Mouse (Mus musculus) hindbrain, embryonic 12.5 days (tissue): ENCODE measurements around the gene Helz. TPM values are rescaled to one million over a fixed set of nuclear protein-coding genes. Genes with fewer than 3 reads are reported as not detected.
A peak's percentile ranks its signal among the peaks of the same experiment; 100 is the strongest.

Experiments used
- ATAC-seq: fragments of 200-750 bp; cut with Nextera tagmentation; 2 replicates; pipeline ENCODE4 v1.8.0; 2017; ENCODE audit warnings: moderate TSS enrichment; ENCODE audit not compliant: low FRiP score
- H3K27ac ChIP-seq: fragments of 300-500 bp; sonication (generic); 2 replicates; pipeline ENCODE4 v1.5.1; 2016; ENCODE audit warnings: mild to moderate bottlenecking
- H3K27me3 ChIP-seq: fragments of 300-500 bp; sonication (generic); 2 replicates; pipeline ENCODE4 v1.6.1; 2016; ENCODE audit warnings: mild to moderate bottlenecking
- H3K36me3 ChIP-seq: fragments of 300-500 bp; sonication (generic); 2 replicates; pipeline ENCODE4 v1.6.1; 2016; ENCODE audit warnings: mild to moderate bottlenecking
- H3K4me1 ChIP-seq: fragments of 300-500 bp; sonication (generic); 2 replicates; pipeline ENCODE4 v1.6.1; 2016
- H3K4me2 ChIP-seq: fragments of 300-500 bp; sonication (generic); replicated peaks from 2 replicates; pipeline ENCODE4 v1.6.1; 2016; ENCODE audit warnings: mild to moderate bottlenecking
- H3K4me3 ChIP-seq: fragments of 300-500 bp; sonication (generic); 2 replicates; pipeline ENCODE4 v1.5.1; 2016; ENCODE audit warnings: mild to moderate bottlenecking
- H3K9ac ChIP-seq: fragments of 300-500 bp; sonication (generic); 2 replicates; pipeline ENCODE4 v1.6.1; 2016; ENCODE audit warnings: mild to moderate bottlenecking, moderate library complexity
- H3K9me3 ChIP-seq: fragments of 300-500 bp; sonication (generic); replicated peaks from 2 replicates; pipeline ENCODE4 v1.6.1; 2016; ENCODE audit warnings: mild to moderate bottlenecking
- WGBS: fragments of 180-500 bp; shearing (Covaris S2); methylation state at CpG from one replicate; pipeline ENCODE4 v1.1.7; 2016; 5-methylcytosine and 5-hydroxymethylcytosine counted together
- polyA plus RNA-seq: library from polyadenylated mRNA; unstranded; fragments of >200 nt; fragmentation: Nextera tagmentation; extraction: Ambion mirVana; gene quantifications from 2 replicates; pipeline ENCODE4 v1.2.1, GENCODE M21; 2016

The Helz gene
- polyA plus RNA-seq, 1 experiment from 2014 or later, result 21.4 TPM

- Histone ChIP-seq H3K4me3 (no peak overlapping the region), H3K27me3 (no peaks in the 10 kb centered on the region), H3K4me2 (no peak overlapping the region), H3K4me1 (no peaks in the 10 kb centered on the region), H3K9ac (no peak overlapping the region), H3K36me3 (no peaks in the 10 kb centered on the region), H3K9me3 (0 out of 2 replicates have a peak, but pooled peaks cover 11% of the 10 kb centered on the region), H3K27ac (no peak overlapping the region)
- WGBS, result 81% methylated on average over 7 of the region's 7 CpGs
- no peak for ATAC-seq
These were observed 173.3 kb downstream of the Helz start for GRCm38 (mm10) chr11:107721057-107721456.

GRCm38 (mm10) chr11:107724603-107725002 is 176.9 kb downstream of the Helz start:
- H3K9ac ChIP-seq, result no peak overlapping the region
- no peaks in the 10 kb centered on the region for H3K36me3 ChIP-seq
- no peaks in the 10 kb centered on the region for H3K4me1 ChIP-seq
- H3K27ac ChIP-seq, result no peak overlapping the region
- no peak overlapping the region for H3K4me3 ChIP-seq
- no peaks in the 10 kb centered on the region for H3K27me3 ChIP-seq
- no peak for ATAC-seq
- H3K9me3 ChIP-seq, result 0 out of 2 replicates have a peak, but pooled peaks cover 5% of the 10 kb centered on the region
- H3K4me2 ChIP-seq, result no peak overlapping the region
- 93% methylated on average over 8 of the region's 8 CpGs for WGBS

- no peak overlapping the region for H3K27ac ChIP-seq
- no peaks in the 10 kb centered on the region for H3K9me3 ChIP-seq
- WGBS, result 85% methylated on average over 13 of the region's 13 CpGs
- no peak for ATAC-seq
- no peak overlapping the region for H3K9ac ChIP-seq
- peaks cover 17% of the 10 kb centered on the region for H3K36me3 ChIP-seq
- H3K4me2 ChIP-seq, result no peak overlapping the region
- H3K4me3 ChIP-seq, result no peak overlapping the region
- no peaks in the 10 kb centered on the region for H3K27me3 ChIP-seq
- H3K4me1 ChIP-seq, result no peaks in the 10 kb centered on the region
These were observed 180.5 kb downstream of the Helz start for GRCm38 (mm10) chr11:107728073-107728863.

GRCm38 (mm10) chr11:107729141-107729540 is 181.4 kb downstream of the Helz start:
- H3K9me3 ChIP-seq, result no peaks in the 10 kb centered on the region
- H3K9ac ChIP-seq, result no peak overlapping the region
- H3K4me3 ChIP-seq, result no peak overlapping the region
- WGBS, result 80% methylated on average over 7 of the region's 7 CpGs
- no peak overlapping the region for H3K4me2 ChIP-seq
- no peak overlapping the region for H3K27ac ChIP-seq
- H3K27me3 ChIP-seq, result no peaks in the 10 kb centered on the region
- no peaks in the 10 kb centered on the region for H3K4me1 ChIP-seq
- peaks cover 25% of the 10 kb centered on the region for H3K36me3 ChIP-seq
- ATAC-seq, result no peak

GRCm38 (mm10) chr11:107730940-107731339 is 183.2 kb downstream of the Helz start:
- Histone ChIP-seq H3K9me3 (no peaks in the 10 kb centered on the region), H3K4me3 (no peak overlapping the region), H3K36me3 (peaks cover 43% of the 10 kb centered on the region), H3K27me3 (no peaks in the 10 kb centered on the region), H3K27ac (no peak overlapping the region), H3K4me1 (no peaks in the 10 kb centered on the region), H3K4me2 (no peak overlapping the region), H3K9ac (no peak overlapping the region)
- 79% methylated on average over 4 of the region's 4 CpGs for WGBS
- no peak for ATAC-seq

- WGBS, result 85% methylated on average over 5 of the region's 5 CpGs
- H3K4me3 ChIP-seq, result no peak overlapping the region
- peaks cover 48% of the 10 kb centered on the region for H3K36me3 ChIP-seq
- no peak overlapping the region for H3K4me2 ChIP-seq
- H3K27ac ChIP-seq, result no peak overlapping the region
- ATAC-seq, result no peak
- no peak overlapping the region for H3K9ac ChIP-seq
- no peaks in the 10 kb centered on the region for H3K9me3 ChIP-seq
- no peaks in the 10 kb centered on the region for H3K27me3 ChIP-seq
- no peaks in the 10 kb centered on the region for H3K4me1 ChIP-seq
These were observed 183.8 kb downstream of the Helz start for GRCm38 (mm10) chr11:107731498-107731897.

- Histone ChIP-seq H3K27me3 (no peaks in the 10 kb centered on the region), H3K36me3 (peaks cover 66% of the 10 kb centered on the region), H3K4me3 (no peak overlapping the region), H3K4me2 (no peak overlapping the region), H3K4me1 (no peaks in the 10 kb centered on the region), H3K9ac (no peak overlapping the region), H3K27ac (no peak overlapping the region), H3K9me3 (no peaks in the 10 kb centered on the region)
- no peak for ATAC-seq
- 80% methylated on average over 7 of the region's 7 CpGs for WGBS
These were observed 186.4 kb downstream of the Helz start for GRCm38 (mm10) chr11:107734133-107734532.

- no peaks in the 10 kb centered on the region for H3K9me3 ChIP-seq
- 84% methylated on average over 6 of the region's 6 CpGs for WGBS
- H3K27ac ChIP-seq, result no peak overlapping the region
- no peak overlapping the region for H3K4me3 ChIP-seq
- H3K27me3 ChIP-seq, result no peaks in the 10 kb centered on the region
- H3K9ac ChIP-seq, result no peak overlapping the region
- peaks cover 68% of the 10 kb centered on the region for H3K36me3 ChIP-seq
- H3K4me1 ChIP-seq, result peaks cover 15% of the 10 kb centered on the region
- ATAC-seq, result no peak
- H3K4me2 ChIP-seq, result no peak overlapping the region
These were observed 190.2 kb downstream of the Helz start for GRCm38 (mm10) chr11:107737886-107738285.

- peaks cover 65% of the 10 kb centered on the region for H3K36me3 ChIP-seq
- WGBS, result 80% methylated on average over 20 of the region's 20 CpGs
These were observed 190.8 kb downstream of the Helz start for GRCm38 (mm10) chr11:107738418-107739099.

GRCm38 (mm10) chr11:107743100-107743499 is 195.4 kb downstream of the Helz start:
- ATAC-seq, result peak; percentile 36; the same call in 1 of the 2 replicates
- 38% methylated on average over 3 of the region's 3 CpGs for WGBS
- Histone ChIP-seq H3K9ac (no peak overlapping the region), H3K36me3 (peaks cover 38% of the 10 kb centered on the region), H3K9me3 (no peaks in the 10 kb centered on the region), H3K27me3 (no peaks in the 10 kb centered on the region), H3K4me3 (no peak overlapping the region), H3K27ac (no peak overlapping the region), H3K4me2 (no peak overlapping the region), H3K4me1 (peaks cover 29% of the 10 kb centered on the region)

More at GRCm38 (mm10) chr11:107738418-107739099, 190.8 kb downstream of the Helz start:
- no peak for ATAC-seq
- H3K9ac ChIP-seq, result no peak overlapping the region
- H3K9me3 ChIP-seq, result no peaks in the 10 kb centered on the region
- H3K4me3 ChIP-seq, result no peak overlapping the region
- H3K4me2 ChIP-seq, result no peak overlapping the region
- H3K27ac ChIP-seq, result no peak overlapping the region
- H3K4me1 ChIP-seq, result peaks cover 22% of the 10 kb centered on the region
- H3K27me3 ChIP-seq, result no peaks in the 10 kb centered on the region
